In the genomic region with DNA sequence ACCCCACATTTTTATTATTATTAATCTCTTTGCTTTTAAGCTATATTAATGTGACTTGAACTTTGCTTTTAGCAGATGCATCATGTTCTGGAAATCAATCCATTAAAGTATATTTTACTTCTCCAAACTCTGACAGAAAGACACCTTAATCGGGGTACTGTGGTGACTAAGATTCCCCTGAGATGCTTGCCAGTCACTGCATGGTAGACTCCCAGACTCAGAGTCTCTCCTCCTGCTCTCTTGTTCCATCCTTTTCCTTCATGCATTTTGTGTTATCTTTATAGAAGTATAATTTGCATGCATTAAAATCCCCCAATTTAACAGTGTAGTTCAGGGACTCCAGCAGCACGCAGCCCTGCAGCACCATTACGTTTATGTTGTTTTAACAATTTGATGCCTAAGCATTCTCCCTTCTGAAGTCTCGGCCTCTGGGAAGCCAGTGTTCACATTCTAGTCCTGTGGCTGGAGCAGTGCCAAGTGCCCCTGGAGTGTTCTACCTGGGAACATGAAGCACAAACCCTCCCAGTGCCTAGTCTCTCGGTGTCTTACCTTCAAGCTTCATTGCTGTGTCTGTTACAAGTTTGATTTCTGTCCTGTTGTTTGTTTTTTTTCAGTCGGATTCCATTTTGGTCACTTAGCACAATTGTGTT, we compare ENCODE assay signal across 24 mouse cellular contexts.
DNase-seq lines count a peak whose midpoint lies in the region; ATAC-seq and TF ChIP-seq lines count a peak whose summit lies in the region.
"Had no signal": no experiment of that assay in that cellular context is flagged by ENCODE, and none has a peak within 500 bp of the region (broad histone marks: within the 10 kb centered on the region; RNA-seq: fewer than 3 reads in every experiment).

No protein-coding gene starts in this region.

- peak; percentile 75 for ATAC-seq in forebrain, embryonic 16.5 days
- ATAC-seq in forebrain, embryonic 11.5 days (replicated peaks; ENCODE audit: low FRiP score), result no peak
- no peak for ATAC-seq in kidney, embryonic 16.5 days (ENCODE audit: low FRiP score, low TSS enrichment)
- ATAC-seq in hindbrain, embryonic 11.5 days (ENCODE audit: low FRiP score), result no peak
- ATAC-seq: forebrain, embryonic 15.5 days; hindbrain, embryonic 16.5 days; intestine, embryonic 15.5 days; Patski had no signal

- H3K9me3 ChIP-seq in forebrain, embryonic 16.5 days (ENCODE audit: control insufficient read depth, low read length), result no peaks in the 10 kb centered on the region
- no peaks in the 10 kb centered on the region for H3K9me3 ChIP-seq in forebrain, embryonic 11.5 days (ENCODE audit: control insufficient read depth, low read length)
- no peaks in the 10 kb centered on the region for H3K9me3 ChIP-seq in kidney, embryonic 16.5 days (ENCODE audit: low read length)
- no peaks in the 10 kb centered on the region for H3K9me3 ChIP-seq in hindbrain, embryonic 11.5 days (ENCODE audit: control insufficient read depth, low read length)
- H3K9me3 ChIP-seq: forebrain, embryonic 10.5 days; forebrain, embryonic 15.5 days; hindbrain, embryonic 13.5 days; intestine, embryonic 15.5 days had no signal

- DNase-seq in cerebellum, adult 18-20 months, result peak; percentile 50 to 55
- no peak for DNase-seq in cerebellum, adult 2 months
- DNase-seq in forebrain, embryonic 11.5 days (ENCODE audit: low spot score), result no peak
- peak; percentile 7 for DNase-seq in kidney, postnatal 10 days
- DNase-seq in hindbrain, embryonic 11.5 days (ENCODE audit: low spot score), result no peak
- DNase-seq: adrenal gland, postnatal 10 days; adrenal gland, postnatal 36 days; B cell, adult 2 months; cerebellum, adult 9-10 months; gastrocnemius, adult 2 months; gastrocnemius, postnatal 14 days; heart, adult 11 months; kidney, adult 11 months had no signal

- no peak for TF ChIP-seq CTCF in cerebellum, adult 2 months (IDR thresholded peaks at IDR 0.05; ENCODE audit: borderline replicate concordance, insufficient read depth, low read depth, low read length)

- H3K36me3 ChIP-seq in forebrain, embryonic 16.5 days (ENCODE audit: control insufficient read depth, insufficient read depth), result no peaks in the 10 kb centered on the region
- H3K36me3 ChIP-seq in forebrain, embryonic 11.5 days (ENCODE audit: control insufficient read depth, insufficient read depth, low read length), result no peaks in the 10 kb centered on the region
- H3K36me3 ChIP-seq in kidney, embryonic 16.5 days (ENCODE audit: insufficient read depth, low read length), result no peaks in the 10 kb centered on the region
- H3K36me3 ChIP-seq in hindbrain, embryonic 11.5 days (ENCODE audit: control insufficient read depth, insufficient read depth, low read length), result no peaks in the 10 kb centered on the region
- H3K36me3 ChIP-seq: forebrain, embryonic 10.5 days; forebrain, embryonic 15.5 days; G1E; hindbrain, embryonic 13.5 days; intestine, embryonic 15.5 days had no signal

- 66% methylated on average over 6 of the region's 6 CpGs for WGBS in cerebellum, adult 2 months
- 65% methylated on average over 6 of the region's 6 CpGs for WGBS in forebrain, embryonic 16.5 days
- 78% methylated on average over 6 of the region's 6 CpGs for WGBS in forebrain, embryonic 11.5 days
- 39% methylated on average over 6 of the region's 6 CpGs for WGBS in kidney, embryonic 16.5 days
- WGBS in hindbrain, embryonic 11.5 days, result 76% methylated on average over 6 of the region's 6 CpGs

- H3K4me2 ChIP-seq in forebrain, embryonic 16.5 days (ENCODE audit: low read length), result no peak overlapping the region
- H3K4me2 ChIP-seq in forebrain, embryonic 11.5 days (ENCODE audit: low read depth, low read length, severe bottlenecking), result no peak overlapping the region
- no peak overlapping the region for H3K4me2 ChIP-seq in kidney, embryonic 16.5 days (replicated peaks; ENCODE audit: low read depth, low read length)
- H3K4me2 ChIP-seq in hindbrain, embryonic 11.5 days (replicated peaks; ENCODE audit: low read depth, low read length), result no peak overlapping the region
- H3K4me2 ChIP-seq: forebrain, embryonic 15.5 days; heart, embryonic 11.5 days; hindbrain, embryonic 13.5 days; intestine, embryonic 15.5 days had no signal

- H3K4me1 ChIP-seq in cerebellum, adult 2 months (ENCODE audit: control insufficient read depth, insufficient read depth, low read length), result peaks cover 17% of the 10 kb centered on the region; the same call in 1 of the 2 replicates
- no peaks in the 10 kb centered on the region for H3K4me1 ChIP-seq in forebrain, embryonic 16.5 days (replicated peaks; ENCODE audit: control insufficient read depth, insufficient read depth, low read length)
- H3K4me1 ChIP-seq in forebrain, embryonic 11.5 days (replicated peaks; ENCODE audit: control insufficient read depth, insufficient read depth, low read length), result no peaks in the 10 kb centered on the region
- no peaks in the 10 kb centered on the region for H3K4me1 ChIP-seq in kidney, embryonic 16.5 days (ENCODE audit: insufficient read depth, low read length)
- 0 out of 2 replicates have a peak, but pooled peaks cover 2% of the 10 kb centered on the region for H3K4me1 ChIP-seq in hindbrain, embryonic 11.5 days (replicated peaks; ENCODE audit: control insufficient read depth, insufficient read depth, low read length)
- H3K4me1 ChIP-seq: forebrain, embryonic 15.5 days; intestine, embryonic 15.5 days had no signal

- H3K9ac ChIP-seq in forebrain, embryonic 16.5 days (replicated peaks; ENCODE audit: low read depth, low read length), result no peak overlapping the region
- no peak overlapping the region for H3K9ac ChIP-seq in forebrain, embryonic 11.5 days (ENCODE audit: low read length)
- no peak overlapping the region for H3K9ac ChIP-seq in kidney, embryonic 16.5 days (replicated peaks; ENCODE audit: low read length)
- H3K9ac ChIP-seq in hindbrain, embryonic 11.5 days (ENCODE audit: low read depth, low read length), result no peak overlapping the region
- H3K9ac ChIP-seq: forebrain, embryonic 15.5 days; hindbrain, embryonic 13.5 days; intestine, embryonic 15.5 days had no signal

- no peak overlapping the region; the same call in 1 of the 2 replicates for H3K27ac ChIP-seq in cerebellum, adult 2 months (ENCODE audit: insufficient read depth, low read length)
- H3K27ac ChIP-seq in forebrain, embryonic 16.5 days (ENCODE audit: low read length), result no peak overlapping the region
- H3K27ac ChIP-seq in forebrain, embryonic 11.5 days (ENCODE audit: low read depth, low read length), result no peak overlapping the region
- H3K27ac ChIP-seq in kidney, embryonic 16.5 days (ENCODE audit: low read length), result no peak overlapping the region
- H3K27ac ChIP-seq in hindbrain, embryonic 11.5 days (ENCODE audit: low read depth, low read length), result no peak overlapping the region
- H3K27ac ChIP-seq: forebrain, embryonic 10.5 days; gastrocnemius, adult 2 months; hindbrain, embryonic 13.5 days; intestine, embryonic 15.5 days had no signal

- TF ChIP-seq POLR2A in cerebellum, adult 2 months (IDR thresholded peaks at IDR 0.05; ENCODE audit: borderline replicate concordance, insufficient read depth, low read length), result no peak

- H3K27me3 ChIP-seq in cerebellum, adult 2 months (ENCODE audit: control insufficient read depth, insufficient read depth, low read length), result no peaks in the 10 kb centered on the region
- H3K27me3 ChIP-seq in forebrain, embryonic 16.5 days (replicated peaks; ENCODE audit: control insufficient read depth, insufficient read depth, low read length), result no peaks in the 10 kb centered on the region
- no peaks in the 10 kb centered on the region for H3K27me3 ChIP-seq in forebrain, embryonic 11.5 days (ENCODE audit: control insufficient read depth, insufficient read depth, low read length)
- no peaks in the 10 kb centered on the region for H3K27me3 ChIP-seq in kidney, embryonic 16.5 days (ENCODE audit: insufficient read depth, low read length)
- no peaks in the 10 kb centered on the region for H3K27me3 ChIP-seq in hindbrain, embryonic 11.5 days (ENCODE audit: control insufficient read depth, insufficient read depth, low read length)
- H3K27me3 ChIP-seq: CH12.LX; forebrain, embryonic 15.5 days; hindbrain, embryonic 13.5 days; intestine, embryonic 15.5 days; Patski had no signal

- no peak overlapping the region for H3K4me3 ChIP-seq in cerebellum, adult 2 months (replicated peaks; ENCODE audit: insufficient read depth, low read depth, low read length)
- H3K4me3 ChIP-seq in forebrain, embryonic 16.5 days (replicated peaks; ENCODE audit: low read length), result no peak overlapping the region
- no peak overlapping the region for H3K4me3 ChIP-seq in forebrain, embryonic 11.5 days (ENCODE audit: low read depth, low read length)
- no peak overlapping the region for H3K4me3 ChIP-seq in kidney, embryonic 16.5 days (ENCODE audit: low read length)
- H3K4me3 ChIP-seq in hindbrain, embryonic 11.5 days (ENCODE audit: low read depth, low read length), result no peak overlapping the region
- H3K4me3 ChIP-seq: forebrain, embryonic 10.5 days; forebrain, embryonic 15.5 days; gastrocnemius, adult 2 months; hindbrain, embryonic 13.5 days; intestine, embryonic 15.5 days had no signal

Comparison
In these comparisons a context has a peak if more than half of its experiments do, and no peak if none do; other contexts are left out.
1. DNase-seq: peak in cerebellum, adult 18-20 months (2 of 2) and kidney, postnatal 10 days (single experiment); none in cerebellum, adult 2 months (0 of 2), forebrain, embryonic 11.5 days (single experiment) and hindbrain, embryonic 11.5 days (single experiment).